Mouse (Mus musculus) forebrain, embryonic 11.5 days (tissue): ENCODE results near the gene Col23a1. TPM values are rescaled to one million over a fixed set of nuclear protein-coding genes. Genes with fewer than 3 reads are reported as not detected.
"Not testable (repeated sequence)": the region's sequence is repeated elsewhere in the genome, so short reads cannot be mapped to it uniquely, and the experiment has no call there.

Experiments
- ATAC-seq: fragments of 200-750 bp; cut with Nextera tagmentation; replicated peaks from 2 replicates; pipeline ENCODE4 v1.8.0; 2017; ENCODE audit warnings: moderate TSS enrichment; ENCODE audit not compliant: low FRiP score
- DNase-seq: peaks from one replicate; pipeline ENCODE4 v3.0.0-alpha.2; 2017; ENCODE audit warnings: low spot score
- H3K27ac ChIP-seq: fragments of 300-500 bp; sonication (generic); 2 replicates; pipeline ENCODE4 v1.5.1; 2014; ENCODE audit warnings: low read depth, low read length
- H3K27me3 ChIP-seq: fragments of 300-500 bp; sonication (generic); 2 replicates; pipeline ENCODE4 v1.6.1; 2014; ENCODE audit warnings: mild to moderate bottlenecking, low read length, mixed read lengths; ENCODE audit not compliant: control insufficient read depth, insufficient read depth
- H3K36me3 ChIP-seq: fragments of 300-500 bp; sonication (generic); 2 replicates; pipeline ENCODE4 v1.6.1; 2014; ENCODE audit warnings: mild to moderate bottlenecking, low read length, moderate library complexity, mixed read lengths; ENCODE audit not compliant: control insufficient read depth, insufficient read depth
- H3K4me1 ChIP-seq: fragments of 300-500 bp; sonication (generic); replicated peaks from 2 replicates; pipeline ENCODE4 v1.6.1; 2014; ENCODE audit warnings: low read length, mixed read lengths; ENCODE audit not compliant: control insufficient read depth, insufficient read depth
- H3K4me2 ChIP-seq: fragments of 300-500 bp; sonication (generic); 2 replicates; pipeline ENCODE4 v1.6.1; 2014; ENCODE audit warnings: low read depth, mild to moderate bottlenecking, low read length, moderate library complexity, mixed read lengths; ENCODE audit not compliant: severe bottlenecking
- H3K4me3 ChIP-seq: fragments of 300-500 bp; sonication (generic); 2 replicates; pipeline ENCODE4 v1.5.1; 2014; ENCODE audit warnings: low read depth, low read length
- H3K9ac ChIP-seq: fragments of 300-500 bp; sonication (generic); 2 replicates; pipeline ENCODE4 v1.6.1; 2014; ENCODE audit warnings: low read length
- H3K9me3 ChIP-seq: fragments of 300-500 bp; sonication (generic); 2 replicates; pipeline ENCODE4 v1.6.1; 2016; ENCODE audit warnings: low read length, mixed read lengths; ENCODE audit not compliant: control insufficient read depth
- WGBS: fragments of 180-500 bp; shearing (Covaris S2); extraction: QIAGEN DNeasy Blood & Tissue Kit; methylation state at CpG from one replicate; pipeline ENCODE4 v1.1.7; 2014; 5-methylcytosine and 5-hydroxymethylcytosine counted together
- polyA plus RNA-seq: library from polyadenylated mRNA; unstranded; fragments of >200 nt; fragmentation: Nextera tagmentation; extraction: Ambion mirVana; gene quantifications from 2 replicates; pipeline ENCODE4 v1.2.1, GENCODE M21; 2014

Col23a1 gene
- polyA plus RNA-seq, 1 experiment from 2014 or later = 7.5 TPM

GRCm38 (mm10) chr11:51351151-51351550 is 61.4 kb downstream of the Col23a1 start:
- ATAC-seq = no peak

GRCm38 (mm10) chr11:51351841-51352240 is 62.1 kb downstream of the Col23a1 start:
- H3K9ac ChIP-seq = no peak overlapping the region
- no peaks in the 10 kb centered on the region for H3K36me3 ChIP-seq
- no peak for DNase-seq
- 68% methylated on average over 5 of the region's 5 CpGs for WGBS
- no peaks in the 10 kb centered on the region for H3K4me1 ChIP-seq
- no peaks in the 10 kb centered on the region for H3K27me3 ChIP-seq
- no peak overlapping the region for H3K27ac ChIP-seq
- ATAC-seq = no peak
- H3K4me2 ChIP-seq = no peak overlapping the region
- no peaks in the 10 kb centered on the region for H3K9me3 ChIP-seq
- H3K4me3 ChIP-seq = no peak overlapping the region

More at GRCm38 (mm10) chr11:51351151-51351550, 61.4 kb downstream of the Col23a1 start:
- Histone ChIP-seq H3K9me3 (no peaks in the 10 kb centered on the region), H3K36me3 (no peaks in the 10 kb centered on the region), H3K4me2 (no peak overlapping the region), H3K27me3 (no peaks in the 10 kb centered on the region), H3K27ac (no peak overlapping the region), H3K9ac (no peak overlapping the region), H3K4me1 (no peaks in the 10 kb centered on the region), H3K4me3 (no peak overlapping the region)
- 84% methylated on average over 9 of the region's 9 CpGs for WGBS
- no peak for DNase-seq

- no peaks in the 10 kb centered on the region for H3K36me3 ChIP-seq
- no peaks in the 10 kb centered on the region for H3K27me3 ChIP-seq
- WGBS = 83% methylated on average over 5 of the region's 5 CpGs
- H3K4me2 ChIP-seq = no peak overlapping the region
- H3K4me3 ChIP-seq = no peak overlapping the region
- no peaks in the 10 kb centered on the region for H3K4me1 ChIP-seq
- no peaks in the 10 kb centered on the region for H3K9me3 ChIP-seq
- DNase-seq = no peak
- no peak overlapping the region for H3K9ac ChIP-seq
- no peak overlapping the region for H3K27ac ChIP-seq
- no peak for ATAC-seq
Observed at GRCm38 (mm10) chr11:51353746-51354145, 64.0 kb downstream of the Col23a1 start.

GRCm38 (mm10) chr11:51358981-51359380 is 69.3 kb downstream of the Col23a1 start:
- not testable (repeated sequence) for H3K27me3 ChIP-seq, H3K9ac ChIP-seq, ATAC-seq, DNase-seq, H3K36me3 ChIP-seq, H3K9me3 ChIP-seq, H3K27ac ChIP-seq, H3K4me1 ChIP-seq, H3K4me3 ChIP-seq, H3K4me2 ChIP-seq
- 94% methylated on average over 9 of the region's 9 CpGs for WGBS

- Histone ChIP-seq H3K4me2 (no peak overlapping the region), H3K27me3 (no peaks in the 10 kb centered on the region), H3K4me1 (no peaks in the 10 kb centered on the region), H3K27ac (no peak overlapping the region), H3K9ac (no peak overlapping the region), H3K9me3 (no peaks in the 10 kb centered on the region), H3K36me3 (no peaks in the 10 kb centered on the region), H3K4me3 (no peak overlapping the region)
- no peak for ATAC-seq
- DNase-seq = no peak
- WGBS = 89% methylated on average over 5 of the region's 5 CpGs
Observed at GRCm38 (mm10) chr11:51364353-51364752, 74.6 kb downstream of the Col23a1 start.

GRCm38 (mm10) chr11:51367334-51367733 is 77.6 kb downstream of the Col23a1 start:
- Histone ChIP-seq H3K27me3 (no peaks in the 10 kb centered on the region), H3K4me3 (no peak overlapping the region), H3K4me2 (no peak overlapping the region), H3K9ac (no peak overlapping the region), H3K4me1 (no peaks in the 10 kb centered on the region), H3K36me3 (no peaks in the 10 kb centered on the region), H3K9me3 (no peaks in the 10 kb centered on the region), H3K27ac (no peak overlapping the region)
- DNase-seq (no peak), ATAC-seq (no peak)
- 90% methylated on average over 5 of the region's 5 CpGs for whole genome bisulfite sequencing

GRCm38 (mm10) chr11:51370273-51370672 is 80.6 kb downstream of the Col23a1 start:
- ATAC-seq (no peak), DNase-seq (no peak)
- Histone ChIP-seq H3K4me1 (no peaks in the 10 kb centered on the region), H3K4me2 (no peak overlapping the region), H3K4me3 (no peak overlapping the region), H3K27ac (no peak overlapping the region), H3K9me3 (no peaks in the 10 kb centered on the region), H3K36me3 (no peaks in the 10 kb centered on the region), H3K9ac (no peak overlapping the region), H3K27me3 (no peaks in the 10 kb centered on the region)
- WGBS = 79% methylated on average over 4 of the region's 4 CpGs

GRCm38 (mm10) chr11:51371321-51371720 is 81.6 kb downstream of the Col23a1 start:
- 72% methylated on average over 4 of the region's 4 CpGs for WGBS
- ATAC-seq = no peak

GRCm38 (mm10) chr11:51371926-51372325 is 82.2 kb downstream of the Col23a1 start:
- H3K4me1 ChIP-seq = no peaks in the 10 kb centered on the region
- no peak overlapping the region for H3K9ac ChIP-seq
- no peak overlapping the region for H3K4me3 ChIP-seq
- H3K9me3 ChIP-seq = no peaks in the 10 kb centered on the region
- ATAC-seq = no peak
- H3K36me3 ChIP-seq = no peaks in the 10 kb centered on the region
- DNase-seq = no peak
- no peak overlapping the region for H3K4me2 ChIP-seq
- no peaks in the 10 kb centered on the region for H3K27me3 ChIP-seq
- no peak overlapping the region for H3K27ac ChIP-seq
- 71% methylated on average over 1 of the region's 1 CpGs for WGBS

More at GRCm38 (mm10) chr11:51371321-51371720, 81.6 kb downstream of the Col23a1 start:
- Histone ChIP-seq H3K9ac (no peak overlapping the region), H3K36me3 (no peaks in the 10 kb centered on the region), H3K27me3 (no peaks in the 10 kb centered on the region), H3K27ac (no peak overlapping the region), H3K4me1 (no peaks in the 10 kb centered on the region), H3K9me3 (no peaks in the 10 kb centered on the region), H3K4me2 (no peak overlapping the region), H3K4me3 (no peak overlapping the region)
- no peak for DNase-seq
